Mouse (Mus musculus) liver (tissue): ENCODE results near the gene Trim26.
"Not testable (repeated sequence)": the region's sequence is repeated elsewhere in the genome, so short reads cannot be mapped to it uniquely, and the experiment has no call there.

Experiments
- DNase-seq: peaks from one replicate; pipeline ENCODE4 v3.0.0-alpha.2; 2020; ENCODE audit warnings: mixed read lengths

Gene Trim26

GRCm38 (mm10) chr17:36836874-36837647 is at the start of gene Trim26:
Gene Trim26 (plus strand): TSS chr17:36837134.
- DNase-seq: peak; percentile 95

DNA sequence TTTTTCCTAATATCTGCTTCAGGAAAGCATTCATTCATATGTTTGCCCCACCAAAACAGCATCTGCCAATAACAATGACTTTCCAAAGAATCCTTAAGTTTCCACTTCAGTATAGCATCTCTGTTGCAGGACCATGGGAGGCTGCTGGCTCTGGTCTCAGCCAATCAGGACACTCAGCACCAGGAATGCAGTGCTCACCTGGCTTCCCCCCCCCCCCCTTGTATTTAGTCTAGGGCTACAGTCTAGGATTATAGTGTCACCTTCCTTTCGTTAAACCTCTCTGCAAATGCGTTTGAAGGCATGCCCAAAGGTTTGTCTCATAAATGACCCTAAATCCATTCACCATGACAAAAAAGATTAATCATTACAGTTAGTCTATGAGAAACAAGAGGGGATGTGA is 48.6 kb upstream of the Trim26 start:
- DNase-seq: no peak

DNA sequence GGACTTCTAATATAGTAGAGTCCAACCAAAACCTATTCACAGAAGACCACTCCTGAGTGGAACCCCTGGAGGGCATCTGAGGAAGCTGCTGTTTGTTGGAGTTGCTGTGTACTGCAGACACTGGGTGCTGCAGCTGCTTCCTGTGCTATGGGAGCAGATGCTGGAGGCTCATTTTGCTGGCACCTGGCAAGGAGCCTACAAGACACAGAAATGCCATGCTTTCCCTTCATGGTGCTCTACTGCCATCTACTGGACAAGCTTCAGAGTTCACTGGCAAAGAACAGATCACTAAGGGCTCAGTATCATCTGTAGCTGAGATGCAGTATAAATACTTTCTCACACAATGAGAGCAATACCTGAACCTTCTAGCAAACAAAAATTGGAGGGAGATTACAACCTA is 48.1 kb upstream of the Trim26 start:
- DNase-seq: peak; percentile 31

- no peak for DNase-seq
Observed at GRCm38 (mm10) chr17:36799493-36799892, 37.4 kb upstream of the Trim26 start.

GRCm38 (mm10) chr17:36799921-36800462 is 36.9 kb upstream of the Trim26 start:
- DNase-seq: not testable (repeated sequence)

- DNase-seq: no peak
Observed at GRCm38 (mm10) chr17:36811871-36812270, 25.1 kb upstream of the Trim26 start, which contains the start of gene H2-M10.6. Gene H2-M10.6 (plus strand): TSS chr17:36812171.

DNA sequence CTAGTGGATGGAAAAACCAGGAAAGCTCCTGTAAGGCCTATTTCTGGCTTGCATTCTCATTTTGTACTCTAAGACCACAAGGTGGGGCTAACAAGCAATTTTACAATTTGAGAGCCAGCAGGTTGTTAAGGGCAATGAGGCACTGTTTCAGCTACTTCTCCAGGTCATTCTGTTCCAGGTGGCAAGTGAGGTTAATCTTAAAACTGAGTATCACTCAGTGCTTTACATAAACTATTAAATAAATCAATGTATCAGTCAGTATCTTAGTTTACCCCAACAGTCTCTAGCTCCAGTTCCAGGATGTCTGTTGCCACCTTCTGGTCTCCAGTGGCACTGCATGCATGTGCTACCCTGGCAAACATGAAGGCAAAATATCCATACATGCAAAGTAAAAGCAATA is 12.9 kb upstream of the Trim26 start:
- DNase-seq: peak; percentile 71

- no peak for DNase-seq
Observed at GRCm38 (mm10) chr17:36825525-36825924, 11.4 kb upstream of the Trim26 start.

DNA sequence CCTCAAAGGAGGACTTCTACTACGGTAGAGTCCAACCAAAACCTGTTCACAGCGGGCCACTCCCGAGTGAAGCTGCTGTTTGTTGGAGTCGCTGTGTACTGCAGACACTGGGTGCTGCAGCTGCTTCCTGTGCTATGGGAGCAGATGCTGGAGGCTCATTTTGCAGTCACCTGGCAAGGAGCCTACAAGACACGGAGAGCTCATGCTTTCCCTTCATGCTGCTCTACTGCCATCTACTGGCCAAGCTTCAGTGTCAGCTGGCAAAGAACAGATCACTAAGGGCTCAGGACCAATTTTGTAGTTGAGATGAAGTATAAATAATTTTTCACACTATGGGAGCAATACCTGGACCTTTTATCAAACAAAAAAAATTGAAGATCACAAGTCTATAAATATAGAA is 10.9 kb upstream of the Trim26 start:
- peak; percentile 74 for DNase-seq

- no peak for DNase-seq
Observed at GRCm38 (mm10) chr17:36828488-36828887, 8.4 kb upstream of the Trim26 start.

DNA sequence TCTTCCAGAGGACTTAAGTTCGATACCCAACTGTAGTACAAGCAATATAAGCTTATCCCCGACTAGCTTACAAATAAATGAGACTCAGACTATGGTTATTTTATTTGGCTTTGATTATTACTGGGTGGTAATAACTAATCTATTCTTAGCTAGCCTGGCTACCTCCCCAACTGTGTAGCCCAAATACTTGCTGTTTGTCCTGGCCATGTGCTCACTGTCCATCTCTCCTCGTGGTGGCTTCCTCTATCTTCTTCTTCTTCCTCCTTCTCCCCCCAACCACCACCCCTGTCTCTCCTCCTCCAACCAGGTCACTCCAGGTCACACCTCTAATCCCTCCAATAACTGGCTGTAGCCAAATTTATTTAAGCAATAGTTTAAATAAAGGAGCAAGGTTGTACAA is 6.5 kb upstream of the Trim26 start:
- DNase-seq: no peak

DNA sequence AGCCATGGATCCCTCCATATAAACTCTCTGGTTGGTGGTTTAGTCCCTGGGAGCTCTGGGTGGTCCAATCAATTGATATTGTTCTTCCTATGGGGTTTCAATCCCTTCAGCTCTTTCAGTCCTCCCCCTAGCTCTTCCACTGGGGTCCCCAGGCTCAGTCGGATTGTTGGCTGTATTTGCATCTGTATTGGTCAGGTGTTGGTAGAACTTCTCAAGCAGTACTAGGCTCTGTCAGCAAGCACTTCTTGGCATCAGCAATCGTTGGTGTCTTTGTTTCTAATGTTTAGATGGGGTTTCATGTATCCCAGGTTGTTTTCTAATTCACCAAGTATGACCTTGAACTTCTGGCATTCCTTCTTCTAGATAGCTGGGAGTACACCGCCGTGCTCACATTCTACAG is 4.2 kb upstream of the Trim26 start:
- DNase-seq: no peak

DNA sequence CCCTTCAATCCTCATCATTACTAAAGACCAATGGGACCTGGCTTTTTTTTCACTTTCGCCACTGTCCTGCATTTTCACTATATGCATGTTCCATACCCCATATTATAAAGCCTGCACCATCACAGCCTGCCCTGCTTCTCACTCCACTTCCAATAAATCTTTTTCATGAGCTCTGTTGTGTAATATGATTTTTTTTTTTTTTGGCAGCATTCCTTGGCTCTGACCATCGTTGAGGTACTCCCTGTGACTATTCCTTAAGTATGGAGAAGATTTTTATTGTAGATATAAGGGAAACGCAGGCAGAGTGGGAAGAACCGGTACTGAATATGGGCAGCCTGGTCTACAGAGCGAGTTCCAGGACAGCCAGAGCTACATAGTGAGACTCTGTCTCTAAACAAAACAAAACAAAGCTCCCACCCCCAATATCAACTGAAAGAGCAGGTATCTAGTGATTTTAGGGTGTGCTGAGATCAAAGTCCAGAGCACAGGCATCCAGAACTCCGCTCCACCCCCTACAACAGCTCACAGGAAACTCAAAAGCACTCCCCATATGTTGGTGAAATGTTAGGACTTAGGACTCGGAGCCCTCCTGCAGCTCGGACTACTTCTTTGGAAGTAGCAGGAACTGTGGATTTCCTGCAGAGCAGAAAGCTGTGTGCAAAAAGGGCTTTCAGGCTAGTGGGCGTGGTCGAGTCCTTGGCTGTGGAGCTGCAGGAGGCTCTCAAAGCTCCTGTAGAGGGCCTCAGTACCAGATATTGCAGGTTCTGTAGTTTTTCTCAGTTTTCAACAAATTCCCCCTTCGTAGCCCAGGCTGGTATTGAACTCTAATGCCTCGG is 1.1 kb upstream of the Trim26 start:
- DNase-seq: peak; percentile 81

- no peak for DNase-seq
Observed at GRCm38 (mm10) chr17:36836427-36836812, 514 bp upstream of the Trim26 start.

DNA sequence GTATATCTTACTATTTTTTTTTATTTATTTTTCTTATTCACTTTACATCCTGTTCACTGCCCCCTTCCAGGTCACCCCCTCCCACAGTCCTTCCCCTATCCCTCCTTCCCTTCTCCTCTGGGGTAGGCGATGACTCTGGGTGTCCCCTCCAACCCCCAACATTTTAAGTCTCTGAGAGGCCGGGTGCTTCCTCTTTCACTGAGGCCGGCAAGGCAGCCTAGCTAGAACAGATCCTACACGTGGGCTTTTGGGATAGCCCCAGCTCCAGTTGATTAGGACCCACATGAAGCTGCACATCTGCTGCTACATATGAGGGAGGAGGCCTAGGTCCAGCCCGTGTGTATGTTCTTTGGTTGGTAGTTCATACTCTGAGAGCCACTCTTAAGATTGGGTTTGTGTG is 2.1 kb downstream of the Trim26 start:
- DNase-seq: no peak

DNA sequence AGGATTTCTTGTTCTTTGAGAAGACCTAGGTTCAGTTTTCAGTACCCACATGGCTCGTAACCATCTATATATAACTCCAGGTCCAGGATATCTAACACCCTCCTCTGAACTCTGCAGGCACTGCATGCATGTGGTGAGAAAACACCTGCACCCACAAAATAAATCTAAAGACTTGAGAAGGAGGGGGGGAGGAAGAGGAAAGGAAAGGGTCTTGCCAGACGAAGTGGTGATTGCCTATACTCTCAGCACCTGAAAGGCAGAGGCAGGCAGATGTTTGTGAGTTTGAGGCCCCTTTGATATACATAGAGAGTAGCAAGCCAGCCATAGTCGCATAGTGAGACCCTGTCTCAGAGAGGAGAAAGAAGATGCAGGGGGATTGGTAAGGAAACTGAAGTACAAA is 3.0 kb downstream of the Trim26 start:
- no peak for DNase-seq

DNA sequence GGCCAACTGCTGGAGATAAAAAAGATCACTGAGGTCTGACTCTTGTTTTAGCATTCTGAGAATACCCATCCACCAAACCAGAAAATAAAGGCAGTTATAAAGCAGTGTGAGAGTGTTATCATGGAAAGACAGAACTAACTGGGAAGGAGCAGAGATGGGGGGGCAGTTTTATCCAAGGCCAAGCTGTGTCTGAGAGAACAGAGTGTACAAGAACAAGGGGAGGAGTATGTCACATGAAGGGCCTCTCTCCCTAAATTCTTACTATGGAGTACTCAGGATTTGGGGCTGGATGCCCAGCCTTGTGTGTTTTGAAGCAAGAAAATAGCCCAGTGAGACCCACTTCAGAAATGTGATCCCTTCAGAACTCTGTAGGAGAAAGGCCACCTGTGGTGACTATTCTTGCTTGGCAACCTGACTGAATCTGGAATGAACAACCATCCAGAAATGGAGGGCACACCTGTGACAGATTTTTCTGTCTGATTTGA is 4.1 kb downstream of the Trim26 start:
- DNase-seq: no peak

DNA sequence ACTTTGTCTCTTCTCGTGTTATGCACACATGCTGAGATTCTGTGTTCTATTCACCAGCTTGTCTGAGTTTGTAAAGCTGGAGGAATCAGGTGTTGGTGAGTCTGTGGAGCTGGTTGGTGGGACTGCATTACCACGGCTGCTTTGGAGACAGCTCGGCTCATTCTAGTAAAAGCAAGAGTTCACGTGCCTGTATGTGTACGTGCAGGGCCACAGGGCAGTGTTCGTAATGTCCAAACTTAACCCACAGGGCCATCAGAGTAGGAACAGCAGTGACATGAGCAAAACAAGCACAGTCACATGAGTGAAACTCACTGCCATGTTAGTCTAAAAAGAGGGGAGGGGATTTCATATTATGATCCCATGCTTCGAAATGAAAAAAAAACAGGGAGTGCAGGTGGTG is 6.8 kb downstream of the Trim26 start:
- DNase-seq: no peak

GRCm38 (mm10) chr17:36844286-36844719 is 7.4 kb downstream of the Trim26 start:
- DNase-seq: peak; percentile 61

DNA sequence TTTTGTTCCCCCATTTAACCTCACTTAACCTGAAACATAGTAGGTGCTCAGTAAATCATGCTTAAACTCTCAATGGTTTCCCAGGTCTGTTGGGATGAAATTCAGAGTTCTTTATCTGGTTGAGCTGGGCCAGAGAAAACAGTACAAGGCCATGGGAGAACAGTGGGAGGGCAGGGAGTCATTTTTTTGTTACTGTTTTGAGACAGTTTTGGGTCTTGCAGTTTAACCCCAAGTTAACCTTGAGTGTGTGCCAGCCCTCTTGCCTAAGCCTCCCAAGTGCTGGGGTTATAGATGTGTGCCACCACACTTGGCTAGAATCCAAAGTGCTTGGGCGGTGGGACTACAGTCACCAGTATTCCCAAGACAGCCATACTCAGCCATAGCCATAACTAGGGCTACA is 7.8 kb downstream of the Trim26 start:
- DNase-seq: no peak

GRCm38 (mm10) chr17:36848911-36849310 is 12.0 kb downstream of the Trim26 start:
- DNase-seq: no peak

- DNase-seq: no peak
Observed at GRCm38 (mm10) chr17:36849992-36850391, 13.1 kb downstream of the Trim26 start.

- DNase-seq: no peak
Observed at GRCm38 (mm10) chr17:36851200-36851599, 14.3 kb downstream of the Trim26 start.

DNA sequence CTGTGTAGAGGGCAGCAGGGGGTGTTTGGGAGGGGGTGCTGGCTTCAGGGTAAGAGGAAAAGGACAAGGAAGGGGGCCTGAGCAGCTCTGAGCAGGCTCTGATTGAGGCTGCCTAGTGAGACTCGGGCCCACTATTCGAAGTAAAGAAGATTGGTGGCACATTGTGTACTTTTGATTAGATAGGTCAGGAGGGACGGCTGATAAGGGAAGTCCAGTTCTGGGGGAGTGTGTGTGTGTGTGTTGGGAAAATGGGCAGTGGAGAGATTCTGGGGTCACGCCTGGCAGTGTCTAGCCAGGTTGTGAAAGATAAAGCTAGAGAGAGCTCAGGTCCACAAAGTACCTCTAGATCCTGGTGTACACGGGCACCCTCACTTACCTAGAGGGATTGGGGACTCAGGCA is 14.7 kb downstream of the Trim26 start:
- no peak for DNase-seq
